18 mouse cellular contexts compared by ENCODE assay signal in genomic region chr19:24509391-24509790, GRCm38 (mm10). TPM values are rescaled to one million over a fixed set of nuclear protein-coding genes. Genes with fewer than 3 reads are reported as not detected.
DNase-seq lines count a peak whose midpoint lies in the region; ATAC-seq and TF ChIP-seq lines count a peak whose summit lies in the region.
"Had no signal": no experiment of that assay in that cellular context is flagged by ENCODE, and none has a peak within 500 bp of the region (broad histone marks: within the 10 kb centered on the region; RNA-seq: fewer than 3 reads in every experiment).

No protein-coding gene starts in this region.

- no peak overlapping the region for H3K4me2 ChIP-seq in liver, embryonic 12.5 days
- H3K4me2 ChIP-seq in liver, embryonic 16.5 days (ENCODE audit: low read depth, low read length) = no peak overlapping the region
- H3K4me2 ChIP-seq: embryonic facial prominence, embryonic 12.5 days; forebrain, embryonic 12.5 days; hindbrain, embryonic 12.5 days had no signal

- no peaks in the 10 kb centered on the region for H3K27me3 ChIP-seq in heart, embryonic 10.5 days (ENCODE audit: insufficient read depth, poor library complexity, severe bottlenecking)
- H3K27me3 ChIP-seq in liver, embryonic 12.5 days (replicated peaks) = no peaks in the 10 kb centered on the region
- no peaks in the 10 kb centered on the region for H3K27me3 ChIP-seq in MEL (ENCODE audit: control insufficient read depth in 1 of 2, insufficient read depth in 2 of 2, low read length in 2 of 2)
- no peaks in the 10 kb centered on the region for H3K27me3 ChIP-seq in liver, embryonic 16.5 days (ENCODE audit: control insufficient read depth, insufficient read depth, low read depth, low read length)
- H3K27me3 ChIP-seq in midbrain, embryonic 10.5 days (ENCODE audit: low read depth, poor library complexity, severe bottlenecking) = no peaks in the 10 kb centered on the region
- H3K27me3 ChIP-seq: embryonic facial prominence, embryonic 12.5 days; forebrain, embryonic 12.5 days; hindbrain, embryonic 12.5 days had no signal

- peak in 1 of 2 experiments; percentile 13; a peak in 1 of 4 replicates for TF ChIP-seq EP300 in MEL (IDR thresholded peaks at IDR 0.05; ENCODE audit: low read depth in 1 of 2, low read length in 2 of 2)

- no peak for ATAC-seq in liver, embryonic 12.5 days
- ATAC-seq in liver, embryonic 16.5 days (ENCODE audit: low read depth) = no peak
- ATAC-seq: activated CD4-positive, CD25-positive, alpha-beta regulatory T cell, adult 4 months; forebrain, embryonic 16.5 days; hindbrain, embryonic 16.5 days had no signal

- 0 out of 2 replicates have a peak overlapping the region, but pooled peaks have one; percentile 30 for H3K9ac ChIP-seq in liver, embryonic 12.5 days
- H3K9ac ChIP-seq in MEL (ENCODE audit: control insufficient read depth, low read depth, low read length, poor library complexity, severe bottlenecking) = no peak overlapping the region
- H3K9ac ChIP-seq in liver, embryonic 16.5 days (ENCODE audit: low read depth, low read length) = no peak overlapping the region; the same call in 1 of the 2 replicates
- H3K9ac ChIP-seq: embryonic facial prominence, embryonic 12.5 days; forebrain, embryonic 12.5 days; hindbrain, embryonic 12.5 days had no signal

- peak; percentile 66 for DNase-seq in heart, embryonic 10.5 days (ENCODE audit: low spot score)
- DNase-seq in heart, postnatal 36 days = no peak
- DNase-seq in liver (no peak), MEL (ENCODE audit: low read depth, low spot score) (peak; percentile 60)
- DNase-seq in midbrain, embryonic 10.5 days (ENCODE audit: low spot score) = no peak
- DNase-seq: adrenal gland, postnatal 14 days; cerebellum, adult 11-12 months; cerebellum, adult 9-10 months; cerebellum, postnatal 25 days; gastrocnemius, postnatal 14 days had no signal

- H3K4me1 ChIP-seq in heart, embryonic 10.5 days = peaks cover 64% of the 10 kb centered on the region
- peaks cover 70% of the 10 kb centered on the region for H3K4me1 ChIP-seq in liver, embryonic 12.5 days
- H3K4me1 ChIP-seq in MEL (ENCODE audit: control insufficient read depth in 1 of 2, insufficient read depth in 2 of 2, low read length in 2 of 2) = peaks cover 7 to 22% of the 10 kb centered on the region in 2 experiments
- peaks cover 48% of the 10 kb centered on the region for H3K4me1 ChIP-seq in liver, embryonic 16.5 days (ENCODE audit: control insufficient read depth, low read depth, low read length)
- H3K4me1 ChIP-seq in midbrain, embryonic 10.5 days = peaks cover 21% of the 10 kb centered on the region
- H3K4me1 ChIP-seq: embryonic facial prominence, embryonic 12.5 days had no signal

- TF ChIP-seq RAD21 in MEL (IDR thresholded peaks at IDR 0.05; ENCODE audit: low read depth, low read length) = no peak

- H3K4me3 ChIP-seq in heart, embryonic 10.5 days = no peak overlapping the region
- no peak overlapping the region for H3K4me3 ChIP-seq in liver, embryonic 12.5 days
- peak overlapping the region in 1 of 2 experiments; percentile 15; a peak in 1 of 4 replicates for H3K4me3 ChIP-seq in MEL (ENCODE audit: control insufficient read depth in 1 of 2, insufficient read depth in 1 of 2, low read depth in 2 of 2, low read length in 2 of 2)
- H3K4me3 ChIP-seq in liver, embryonic 16.5 days (ENCODE audit: low read depth, low read length) = no peak overlapping the region
- no peak overlapping the region for H3K4me3 ChIP-seq in midbrain, embryonic 10.5 days
- H3K4me3 ChIP-seq: embryonic facial prominence, embryonic 12.5 days; forebrain, embryonic 12.5 days; hindbrain, embryonic 12.5 days had no signal

- H3K9me3 ChIP-seq in heart, embryonic 10.5 days = no peaks in the 10 kb centered on the region
- H3K9me3 ChIP-seq in liver, embryonic 12.5 days (replicated peaks) = no peaks in the 10 kb centered on the region
- no peaks in the 10 kb centered on the region for H3K9me3 ChIP-seq in MEL (replicated peaks; ENCODE audit: insufficient read depth, low read length)
- no peaks in the 10 kb centered on the region for H3K9me3 ChIP-seq in liver, embryonic 16.5 days (replicated peaks; ENCODE audit: control insufficient read depth, low read length)
- H3K9me3 ChIP-seq in midbrain, embryonic 10.5 days (replicated peaks) = no peaks in the 10 kb centered on the region
- H3K9me3 ChIP-seq: embryonic facial prominence, embryonic 12.5 days; forebrain, embryonic 12.5 days; hindbrain, embryonic 12.5 days had no signal

- no peaks in the 10 kb centered on the region for H3K36me3 ChIP-seq in heart, embryonic 10.5 days
- H3K36me3 ChIP-seq in liver, embryonic 12.5 days = no peaks in the 10 kb centered on the region
- H3K36me3 ChIP-seq in MEL (ENCODE audit: control insufficient read depth in 1 of 2, insufficient read depth in 2 of 2, low read length in 2 of 2) = peaks cover 0 to 15% of the 10 kb centered on the region in 2 experiments; a peak in 2 of 4 replicates
- H3K36me3 ChIP-seq in liver, embryonic 16.5 days (ENCODE audit: control insufficient read depth, insufficient read depth) = no peaks in the 10 kb centered on the region
- no peaks in the 10 kb centered on the region for H3K36me3 ChIP-seq in midbrain, embryonic 10.5 days
- H3K36me3 ChIP-seq: embryonic facial prominence, embryonic 12.5 days; forebrain, embryonic 12.5 days; hindbrain, embryonic 12.5 days had no signal

- TF ChIP-seq POLR2A in MEL (IDR thresholded peaks at IDR 0.05; ENCODE audit: control insufficient read depth in 1 of 2, insufficient read depth in 1 of 2, low read depth in 1 of 2, low read length in 2 of 2, poor library complexity in 1 of 2) = no peak

- intact Hi-C loops in heart, postnatal 36 days (cut with DNase I) = no loop called here

- no peak for TF ChIP-seq CTCF in MEL (IDR thresholded peaks at IDR 0.05 in 2 of 3, conservative IDR thresholded peaks at IDR 0.05 in 1 of 3; ENCODE audit: control insufficient read depth in 1 of 3, insufficient read depth in 1 of 3, low read depth in 2 of 3, low read length in 3 of 3, poor library complexity in 1 of 3, severe bottlenecking in 1 of 3)

- WGBS in heart, embryonic 10.5 days = 77% methylated on average over 6 of the region's 6 CpGs
- WGBS in liver, embryonic 12.5 days (ENCODE audit: insufficient replicate concordance) = 90% methylated on average over 6 of the region's 6 CpGs
- 85% methylated on average over 6 of the region's 6 CpGs for WGBS in liver, embryonic 16.5 days (ENCODE audit: insufficient replicate concordance)
- 92% methylated on average over 6 of the region's 6 CpGs for WGBS in midbrain, embryonic 10.5 days

- H3K79me2 ChIP-seq in MEL (ENCODE audit: control insufficient read depth, insufficient read depth, low read length, poor library complexity) = no peaks in the 10 kb centered on the region

- H3K27ac ChIP-seq in heart, embryonic 10.5 days = no peak overlapping the region; the same call in 1 of the 2 replicates
- peak overlapping the region; percentile 95 for H3K27ac ChIP-seq in liver, embryonic 12.5 days
- H3K27ac ChIP-seq in MEL (ENCODE audit: control insufficient read depth, low read depth, low read length) = no peak overlapping the region
- peak overlapping the region; percentile 50 for H3K27ac ChIP-seq in liver, embryonic 16.5 days (ENCODE audit: low read length)
- H3K27ac ChIP-seq in midbrain, embryonic 10.5 days (replicated peaks) = no peak overlapping the region
- H3K27ac ChIP-seq: embryonic facial prominence, embryonic 12.5 days; forebrain, embryonic 12.5 days; hindbrain, embryonic 12.5 days had no signal

TF ChIP-seq in MEL, 35 proteins besides CTCF, POLR2A, EP300 and RAD21:
- 0 out of 2 replicates have a peak, but pooled peaks have one; percentile 17 for TF ChIP-seq GATA1 (IDR thresholded peaks at IDR 0.05; ENCODE audit: low read depth, low read length)
- no peak for TF ChIP-seq ELF1 (IDR thresholded peaks at IDR 0.05; ENCODE audit: low read depth, low read length)
TF ChIP-seq in MEL: peak in this region for 1.

RNA-seq across cellular contexts. Expression of gene Fam122a, which starts 32.2 kb away (rescaled TPM):
- polyA plus RNA-seq in heart, embryonic 10.5 days (2016; fragmentation: Nextera tagmentation; extraction: Ambion mirVana) = 44.5 and 50.9 TPM in 2 replicates
- total RNA-seq in heart, postnatal 36 days (2021) = 10 to 100 TPM; 22.2 to 22.7 TPM
- 45.1 and 47.6 TPM in 2 replicates for polyA plus RNA-seq in liver, embryonic 12.5 days (2016; fragmentation: Nextera tagmentation; extraction: Ambion mirVana)
- total RNA-seq in MEL (2012; rRNA removed) = 3.9 and 4.5 TPM in 2 replicates
- polyA plus RNA-seq in MEL (2012; ENCODE audit: insufficient read depth in 1 of 2, insufficient read length in 2 of 2, low read depth in 1 of 2, low replicate concordance in 2 of 2, missing spikeins in 1 of 2) = 10 to 100 TPM in 1 of 2 experiments, not detected in 1; 38.4 TPM
- 20.3 and 20.5 TPM in 2 replicates for polyA plus RNA-seq in liver, embryonic 16.5 days (2015; fragmentation: Nextera tagmentation; extraction: Ambion mirVana)
- 48.6 and 49.8 TPM in 2 replicates for polyA plus RNA-seq in midbrain, embryonic 10.5 days (2016; fragmentation: Nextera tagmentation; extraction: Ambion mirVana)

RNA-seq across cellular contexts. Expression of gene Pip5k1b, which starts 46.3 kb away (rescaled TPM):
- 6.3 and 7.7 TPM in 2 replicates for polyA plus RNA-seq in heart, embryonic 10.5 days (2016; fragmentation: Nextera tagmentation; extraction: Ambion mirVana)
- total RNA-seq in heart, postnatal 36 days (2021) = 10 to 100 TPM; 22.1 to 27.5 TPM
- 9.1 and 9.5 TPM in 2 replicates for polyA plus RNA-seq in liver, embryonic 12.5 days (2016; fragmentation: Nextera tagmentation; extraction: Ambion mirVana)
- 3.0 and 3.4 TPM in 2 replicates for total RNA-seq in MEL (2012; rRNA removed)
- 1 to 10 TPM in 1 of 2 experiments, not detected in 1; 10.0 TPM for polyA plus RNA-seq in MEL (2012; ENCODE audit: insufficient read depth in 1 of 2, insufficient read length in 2 of 2, low read depth in 1 of 2, low replicate concordance in 2 of 2, missing spikeins in 1 of 2)
- polyA plus RNA-seq in liver, embryonic 16.5 days (2015; fragmentation: Nextera tagmentation; extraction: Ambion mirVana) = 8.3 and 8.7 TPM in 2 replicates
- polyA plus RNA-seq in midbrain, embryonic 10.5 days (2016; fragmentation: Nextera tagmentation; extraction: Ambion mirVana) = 2.4 TPM in 2 replicates

Comparison
In these comparisons a context has a peak if more than half of its experiments do, and no peak if none do; other contexts are left out.
1. DNase-seq: peak in heart, embryonic 10.5 days (single experiment) and MEL (single experiment); none in heart, postnatal 36 days (0 of 2), liver (single experiment) and midbrain, embryonic 10.5 days (single experiment).
2. H3K27ac ChIP-seq: peak in liver, embryonic 12.5 days (single experiment) and liver, embryonic 16.5 days (single experiment); none in heart, embryonic 10.5 days (single experiment), MEL (single experiment) and midbrain, embryonic 10.5 days (single experiment).